Mouse (Mus musculus) ES-E14 (cell line): Measurements from ENCODE around the gene Hils1. TPM values are rescaled to one million over a fixed set of nuclear protein-coding genes. Genes with fewer than 3 reads are reported as not detected.

Source experiments
- DNase-seq: peaks from one replicate; pipeline ENCODE4 v3.0.0-alpha.2; 2013; ENCODE audit warnings: low read depth, low spot score
- H3K27ac ChIP-seq: 2 replicates; pipeline ENCODE4 v1.5.1; 2012; ENCODE audit warnings: low read depth, mild to moderate bottlenecking, low read length, moderate library complexity, mixed read lengths; ENCODE audit not compliant: poor library complexity, insufficient read depth, severe bottlenecking
- H3K36me3 ChIP-seq: 2 replicates; pipeline ENCODE4 v1.6.1; 2012; ENCODE audit warnings: mild to moderate bottlenecking, low read length, moderate library complexity, mixed read lengths; ENCODE audit not compliant: control insufficient read depth, poor library complexity, insufficient read depth, severe bottlenecking
- H3K4me1 ChIP-seq, 2 experiments: fragments of 150-350 bp in 1 of 2; sonication (generic) in 1 of 2; 2 replicates each; pipeline ENCODE4 v1.6.1; 2012; ENCODE audit warnings: low read length in 2 of 2, mild to moderate bottlenecking in 1 of 2, mixed read lengths in 1 of 2; ENCODE audit not compliant: control insufficient read depth in 2 of 2, insufficient read depth in 2 of 2, poor library complexity in 1 of 2
- H3K4me3 ChIP-seq, 2 experiments: fragments of 150-350 bp in 1 of 2; sonication (generic) in 1 of 2; 2 replicates each; pipeline ENCODE4 v1.5.1; 2012; ENCODE audit warnings: low read length in 2 of 2, low read depth in 1 of 2, mild to moderate bottlenecking in 1 of 2, mixed read lengths in 1 of 2; ENCODE audit not compliant: insufficient read depth in 1 of 2, poor library complexity in 1 of 2, severe bottlenecking in 1 of 2
- H3K9ac ChIP-seq: 2 replicates; pipeline ENCODE4 v1.6.1; 2012; ENCODE audit warnings: low read depth, mild to moderate bottlenecking, low read length, mixed read lengths; ENCODE audit not compliant: poor library complexity, insufficient read depth, severe bottlenecking
- H3K9me3 ChIP-seq: fragments of 150-350 bp; sonication (generic); 2 replicates; pipeline ENCODE4 v1.6.1; 2012; ENCODE audit warnings: low read depth, mild to moderate bottlenecking, low read length; ENCODE audit not compliant: control insufficient read depth, insufficient read depth
- CHD2 ChIP-seq: IDR thresholded peaks from 2 replicates; pipeline ENCODE4 v1.6.1; 2014; ENCODE audit warnings: mild to moderate bottlenecking, low read depth, low read length, inconsistent platforms
- HCFC1 ChIP-seq: IDR thresholded peaks from 2 replicates; pipeline ENCODE4 v1.6.1; 2012; ENCODE audit warnings: low read length, inconsistent platforms, borderline replicate concordance; ENCODE audit not compliant: insufficient read depth
- MAFK ChIP-seq: IDR thresholded peaks from 2 replicates; pipeline ENCODE4 v1.6.1; 2014; ENCODE audit warnings: mild to moderate bottlenecking, low read depth, low read length, inconsistent platforms; ENCODE audit not compliant: insufficient read depth
- ZC3H11A ChIP-seq: IDR thresholded peaks from 2 replicates; pipeline ENCODE4 v1.6.1; 2012; ENCODE audit warnings: low read depth, mild to moderate bottlenecking, inconsistent platforms, low read length, borderline replicate concordance
- ZNF384 ChIP-seq: IDR thresholded peaks from 2 replicates; pipeline ENCODE4 v1.6.1; 2012; ENCODE audit warnings: low read depth, low read length, inconsistent platforms
- in situ Hi-C, 2 experiments: fragments of 600-800 bp; cut with MboI; formaldehyde crosslinking; loops; one replicate each; pipeline ENCODE4 v1.15.1; 2025; ENCODE audit warnings: low sequenced_read_pairs in 2 of 2, inconsistent platforms in 1 of 2; ENCODE audit not compliant: unreplicated experiment in 2 of 2
- total RNA-seq: library from RNA; depleted of rRNA; stranded (reverse); fragments of 300-350 nt; gene quantifications from 2 replicates; pipeline ENCODE4 v1.2.3, GENCODE M21; 2012; rRNA removed

Gene Hils1
- not detected in 2 replicates for total RNA-seq

DNA sequence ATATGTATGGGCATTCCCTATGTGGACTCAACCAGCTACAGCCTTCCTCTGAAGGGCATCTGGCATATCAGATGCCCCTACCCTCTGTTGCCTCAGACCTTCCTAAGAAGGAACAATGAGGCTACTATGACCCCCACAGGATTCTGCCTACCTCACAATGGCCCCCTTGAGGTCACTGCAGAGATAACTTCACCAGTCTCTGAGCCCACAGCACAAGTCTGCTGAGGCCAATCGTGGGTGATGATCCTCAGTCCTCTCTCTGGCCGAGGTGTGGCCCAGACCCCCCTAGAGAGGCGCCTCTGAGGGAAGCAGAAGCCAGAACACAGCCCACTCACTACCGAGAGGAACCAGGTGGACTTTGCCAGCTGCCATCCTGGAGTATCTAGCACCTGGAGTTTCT, at the start of gene Hils1:
Gene Hils1, plus strand, starts transcription at position 175 of the 400 bp plus-strand sequence.
- no peak within 1 kb of the TSS for H3K9ac ChIP-seq
- in situ Hi-C loops, result no loop called here
- TF ChIP-seq MAFK (no peak), HCFC1 (no peak), CHD2 (no peak), ZC3H11A (no peak), ZNF384 (no peak)
- peaks cover 3 to 9% of the 10 kb centered on the region in 2 experiments; a peak in 2 of 4 replicates for H3K4me1 ChIP-seq
- no peaks in the 10 kb centered on the region for H3K9me3 ChIP-seq
- DNase-seq, result no peak
- H3K27ac ChIP-seq, result no peak within 1 kb of the TSS
- no peaks in the 10 kb centered on the region for H3K36me3 ChIP-seq
- no peak within 1 kb of the TSS for H3K4me3 ChIP-seq

DNA sequence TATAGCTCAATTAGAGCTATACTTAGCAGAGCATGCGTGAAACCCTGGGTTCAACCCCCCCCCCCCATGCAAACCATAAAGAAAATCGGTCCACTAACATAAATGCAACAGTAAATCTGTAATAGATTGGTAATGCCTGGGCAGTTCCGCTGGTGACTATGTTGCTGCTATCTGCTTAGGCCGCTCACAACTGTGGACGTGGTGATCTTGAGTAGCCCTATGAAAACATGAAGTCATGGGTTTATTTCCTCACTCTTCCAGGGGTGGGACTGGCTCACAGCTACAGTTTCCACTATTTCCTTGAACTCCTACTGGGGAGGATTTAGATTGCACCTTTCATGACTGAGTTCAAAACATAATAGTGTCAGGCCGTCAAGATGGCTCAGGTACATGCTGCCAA, 49.7 kb upstream of the Hils1 start:
- no peaks in the 10 kb centered on the region for H3K9me3 ChIP-seq
- DNase-seq, result no peak
- no peaks in the 10 kb centered on the region for H3K36me3 ChIP-seq
- no peak overlapping the region for H3K27ac ChIP-seq
- H3K9ac ChIP-seq, result no peak overlapping the region
- peaks cover 0 to 12% of the 10 kb centered on the region in 2 experiments; a peak in 1 of 4 replicates for H3K4me1 ChIP-seq
- TF ChIP-seq ZC3H11A (no peak), ZNF384 (no peak), CHD2 (no peak), MAFK (no peak), HCFC1 (no peak)
- in situ Hi-C loops, result no loop called here
- no peak overlapping the region for H3K4me3 ChIP-seq

DNA sequence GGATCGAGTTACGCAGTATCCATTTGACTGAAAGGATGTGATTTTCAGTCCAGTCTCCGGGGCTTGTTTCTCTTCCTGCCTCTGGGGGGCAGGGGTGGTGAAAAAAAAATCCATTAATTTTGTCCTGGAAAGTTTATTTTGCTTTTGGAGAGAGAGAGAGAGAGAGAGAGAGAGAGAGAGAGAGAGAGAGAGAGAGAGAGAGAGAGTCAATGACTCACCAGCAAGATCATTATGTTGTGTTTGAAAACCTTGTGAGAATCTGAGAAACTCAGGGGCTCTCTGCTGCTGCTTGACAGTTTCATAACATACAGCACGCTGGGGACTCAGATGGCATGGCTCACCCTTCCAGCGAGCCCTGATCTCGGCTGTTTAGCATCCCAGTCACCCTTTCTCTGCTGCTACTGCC, 46.4 kb upstream of the Hils1 start:
- TF ChIP-seq MAFK (no peak), ZNF384 (no peak), HCFC1 (no peak), CHD2 (no peak), ZC3H11A (no peak)
- Histone ChIP-seq H3K4me3 (no peak overlapping the region), H3K27ac (no peak overlapping the region), H3K36me3 (no peaks in the 10 kb centered on the region), H3K9me3 (no peaks in the 10 kb centered on the region), H3K4me1 (peaks cover 0 to 7% of the 10 kb centered on the region in 2 experiments; a peak in 1 of 4 replicates), H3K9ac (no peak overlapping the region)
- in situ Hi-C loops, result no loop called here
- DNase-seq, result no peak

DNA sequence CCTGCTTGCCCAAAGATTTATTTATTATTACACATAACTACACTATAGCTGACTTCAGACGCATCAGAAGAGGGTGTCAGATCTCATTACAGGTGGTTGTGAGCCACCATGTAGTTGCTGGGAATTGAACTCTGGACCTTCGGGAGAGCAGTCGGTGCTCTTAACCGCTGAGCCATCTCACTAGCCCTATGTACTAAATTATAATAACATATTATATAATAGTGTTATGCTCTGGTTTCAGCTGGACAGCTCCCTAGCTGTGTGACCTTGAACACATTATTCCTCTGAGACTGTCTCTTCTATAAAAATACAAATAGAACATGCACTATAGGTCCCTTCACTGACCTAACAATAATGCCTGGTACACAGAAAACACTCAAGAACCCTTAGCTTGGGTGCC, 42.4 kb upstream of the Hils1 start:
- TF ChIP-seq ZC3H11A (no peak), HCFC1 (no peak), ZNF384 (no peak), MAFK (no peak), CHD2 (no peak)
- no peak for DNase-seq

More for the DNA sequence above, 42.4 kb upstream of the Hils1 start:
- in situ Hi-C loops, result no loop called here
- peaks cover 2 to 18% of the 10 kb centered on the region in 2 experiments; a peak in 2 of 4 replicates for H3K4me1 ChIP-seq
- H3K9ac ChIP-seq, result no peak overlapping the region
- H3K36me3 ChIP-seq, result no peaks in the 10 kb centered on the region
- H3K27ac ChIP-seq, result no peak overlapping the region
- no peaks in the 10 kb centered on the region for H3K9me3 ChIP-seq
- no peak overlapping the region for H3K4me3 ChIP-seq
